Mouse (Mus musculus): Measurements from ENCODE around the gene Cacna1d. TPM values are rescaled to one million over a fixed set of nuclear protein-coding genes. Genes with fewer than 3 reads are reported as not detected.

Gene Cacna1d
- polyA plus RNA-seq, 1 experiment from 2014 or later: 13.5 TPM

- H3K9me3 ChIP-seq (ENCODE audit: control insufficient read depth, low read length): no peaks in the 10 kb centered on the region
- WGBS: 58% methylated on average over 7 of the region's 7 CpGs
- no peaks in the 10 kb centered on the region for H3K27me3 ChIP-seq (ENCODE audit: control insufficient read depth, insufficient read depth, low read length)
- no peak for ATAC-seq (ENCODE audit: low FRiP score)
- DNase-seq (ENCODE audit: low spot score): no peak
- no peaks in the 10 kb centered on the region for H3K36me3 ChIP-seq (replicated peaks; ENCODE audit: control insufficient read depth, insufficient read depth)
- H3K4me1 ChIP-seq (replicated peaks; ENCODE audit: control insufficient read depth, insufficient read depth, low read length): no peaks in the 10 kb centered on the region
- H3K27ac ChIP-seq: no peak overlapping the region
- no peak overlapping the region for H3K4me3 ChIP-seq (replicated peaks; ENCODE audit: low read length)
- H3K4me2 ChIP-seq (replicated peaks): no peak overlapping the region
- no peak overlapping the region for H3K9ac ChIP-seq
Observed at GRCm38 (mm10) chr14:30419458-30419857, 71.8 kb downstream of the Cacna1d start.

GRCm38 (mm10) chr14:30419046-30419445, 72.2 kb downstream of the Cacna1d start:
- ATAC-seq (ENCODE audit: low FRiP score) (no peak), DNase-seq (ENCODE audit: low spot score) (no peak)
- H3K4me3 ChIP-seq (replicated peaks; ENCODE audit: low read length): no peak overlapping the region
- no peaks in the 10 kb centered on the region for H3K9me3 ChIP-seq (ENCODE audit: control insufficient read depth, low read length)
- H3K9ac ChIP-seq: no peak overlapping the region
- H3K27ac ChIP-seq: 0 out of 2 replicates have a peak overlapping the region, but pooled peaks have one; percentile 2
- H3K4me1 ChIP-seq (replicated peaks; ENCODE audit: control insufficient read depth, insufficient read depth, low read length): no peaks in the 10 kb centered on the region
- no peaks in the 10 kb centered on the region for H3K36me3 ChIP-seq (replicated peaks; ENCODE audit: control insufficient read depth, insufficient read depth)
- WGBS: 65% methylated on average over 6 of the region's 6 CpGs
- no peaks in the 10 kb centered on the region for H3K27me3 ChIP-seq (ENCODE audit: control insufficient read depth, insufficient read depth, low read length)
- H3K4me2 ChIP-seq (replicated peaks): peak overlapping the region; percentile 19; the same call in 1 of the 2 replicates

GRCm38 (mm10) chr14:30415830-30416229, 75.4 kb downstream of the Cacna1d start:
- no peak overlapping the region for H3K4me3 ChIP-seq (replicated peaks; ENCODE audit: low read length)
- 84% methylated on average over 5 of the region's 5 CpGs for WGBS
- DNase-seq (ENCODE audit: low spot score) (no peak), ATAC-seq (ENCODE audit: low FRiP score) (no peak)
- no peak overlapping the region for H3K27ac ChIP-seq
- no peaks in the 10 kb centered on the region for H3K4me1 ChIP-seq (replicated peaks; ENCODE audit: control insufficient read depth, insufficient read depth, low read length)
- no peaks in the 10 kb centered on the region for H3K27me3 ChIP-seq (ENCODE audit: control insufficient read depth, insufficient read depth, low read length)
- no peak overlapping the region for H3K4me2 ChIP-seq (replicated peaks)
- H3K9me3 ChIP-seq (ENCODE audit: control insufficient read depth, low read length): no peaks in the 10 kb centered on the region
- H3K36me3 ChIP-seq (replicated peaks; ENCODE audit: control insufficient read depth, insufficient read depth): no peaks in the 10 kb centered on the region
- H3K9ac ChIP-seq: no peak overlapping the region

- Histone ChIP-seq H3K36me3 (replicated peaks; ENCODE audit: control insufficient read depth, insufficient read depth) (no peaks in the 10 kb centered on the region), H3K4me2 (replicated peaks) (no peak overlapping the region), H3K4me1 (replicated peaks; ENCODE audit: control insufficient read depth, insufficient read depth, low read length) (no peaks in the 10 kb centered on the region), H3K27ac (no peak overlapping the region), H3K9ac (no peak overlapping the region), H3K4me3 (replicated peaks; ENCODE audit: low read length) (no peak overlapping the region), H3K27me3 (ENCODE audit: control insufficient read depth, insufficient read depth, low read length) (no peaks in the 10 kb centered on the region), H3K9me3 (ENCODE audit: control insufficient read depth, low read length) (no peaks in the 10 kb centered on the region)
- DNase-seq (ENCODE audit: low spot score): no peak
- WGBS: 75% methylated on average over 2 of the region's 2 CpGs
- ATAC-seq (ENCODE audit: low FRiP score): no peak
Observed at GRCm38 (mm10) chr14:30414131-30414530, 77.1 kb downstream of the Cacna1d start.

- Histone ChIP-seq H3K4me2 (replicated peaks) (no peak overlapping the region), H3K36me3 (replicated peaks; ENCODE audit: control insufficient read depth, insufficient read depth) (no peaks in the 10 kb centered on the region), H3K27ac (no peak overlapping the region), H3K4me1 (replicated peaks; ENCODE audit: control insufficient read depth, insufficient read depth, low read length) (no peaks in the 10 kb centered on the region), H3K4me3 (replicated peaks; ENCODE audit: low read length) (no peak overlapping the region), H3K27me3 (ENCODE audit: control insufficient read depth, insufficient read depth, low read length) (no peaks in the 10 kb centered on the region), H3K9me3 (ENCODE audit: control insufficient read depth, low read length) (no peaks in the 10 kb centered on the region), H3K9ac (no peak overlapping the region)
- ATAC-seq (ENCODE audit: low FRiP score) (no peak), DNase-seq (ENCODE audit: low spot score) (no peak)
- 89% methylated on average over 4 of the region's 4 CpGs for WGBS
Observed at GRCm38 (mm10) chr14:30409331-30409730, 81.9 kb downstream of the Cacna1d start.

- no peak overlapping the region for H3K27ac ChIP-seq
- no peak overlapping the region for H3K4me2 ChIP-seq (replicated peaks)
- H3K4me3 ChIP-seq (replicated peaks; ENCODE audit: low read length): no peak overlapping the region
- H3K27me3 ChIP-seq (ENCODE audit: control insufficient read depth, insufficient read depth, low read length): no peaks in the 10 kb centered on the region
- DNase-seq (ENCODE audit: low spot score): no peak
- no peak overlapping the region for H3K9ac ChIP-seq
- H3K36me3 ChIP-seq (replicated peaks; ENCODE audit: control insufficient read depth, insufficient read depth): no peaks in the 10 kb centered on the region
- no peaks in the 10 kb centered on the region for H3K4me1 ChIP-seq (replicated peaks; ENCODE audit: control insufficient read depth, insufficient read depth, low read length)
- 88% methylated on average over 8 of the region's 8 CpGs for WGBS
- no peak for ATAC-seq (ENCODE audit: low FRiP score)
- H3K9me3 ChIP-seq (ENCODE audit: control insufficient read depth, low read length): no peaks in the 10 kb centered on the region
Observed at GRCm38 (mm10) chr14:30405456-30406225, 85.6 kb downstream of the Cacna1d start.

GRCm38 (mm10) chr14:30378306-30378705, 112.9 kb downstream of the Cacna1d start:
- H3K4me2 ChIP-seq (replicated peaks): no peak overlapping the region
- 66% methylated on average over 1 of the region's 1 CpGs for WGBS
- no peak for DNase-seq (ENCODE audit: low spot score)
- no peak for ATAC-seq (ENCODE audit: low FRiP score)
- no peaks in the 10 kb centered on the region for H3K36me3 ChIP-seq (replicated peaks; ENCODE audit: control insufficient read depth, insufficient read depth)
- H3K9me3 ChIP-seq (ENCODE audit: control insufficient read depth, low read length): 0 out of 2 replicates have a peak, but pooled peaks cover 11% of the 10 kb centered on the region
- no peak overlapping the region for H3K9ac ChIP-seq
- H3K4me1 ChIP-seq (replicated peaks; ENCODE audit: control insufficient read depth, insufficient read depth, low read length): no peaks in the 10 kb centered on the region
- no peak overlapping the region for H3K27ac ChIP-seq
- no peaks in the 10 kb centered on the region for H3K27me3 ChIP-seq (ENCODE audit: control insufficient read depth, insufficient read depth, low read length)
- no peak overlapping the region for H3K4me3 ChIP-seq (replicated peaks; ENCODE audit: low read length)

- no peaks in the 10 kb centered on the region for H3K4me1 ChIP-seq (replicated peaks; ENCODE audit: control insufficient read depth, insufficient read depth, low read length)
- no peaks in the 10 kb centered on the region for H3K36me3 ChIP-seq (replicated peaks; ENCODE audit: control insufficient read depth, insufficient read depth)
- ATAC-seq (ENCODE audit: low FRiP score): no peak
- no peak overlapping the region for H3K4me3 ChIP-seq (replicated peaks; ENCODE audit: low read length)
- no peaks in the 10 kb centered on the region for H3K27me3 ChIP-seq (ENCODE audit: control insufficient read depth, insufficient read depth, low read length)
- no peak overlapping the region for H3K27ac ChIP-seq
- H3K9ac ChIP-seq: no peak overlapping the region
- DNase-seq (ENCODE audit: low spot score): no peak
- no peak overlapping the region for H3K4me2 ChIP-seq (replicated peaks)
- H3K9me3 ChIP-seq (ENCODE audit: control insufficient read depth, low read length): 0 out of 2 replicates have a peak, but pooled peaks cover 11% of the 10 kb centered on the region
- WGBS: 25% methylated on average over 1 of the region's 1 CpGs
Observed at GRCm38 (mm10) chr14:30372878-30373277, 118.4 kb downstream of the Cacna1d start.

- Histone ChIP-seq H3K9me3 (ENCODE audit: control insufficient read depth, low read length) (0 out of 2 replicates have a peak, but pooled peaks cover 9% of the 10 kb centered on the region), H3K27me3 (ENCODE audit: control insufficient read depth, insufficient read depth, low read length) (no peaks in the 10 kb centered on the region), H3K36me3 (replicated peaks; ENCODE audit: control insufficient read depth, insufficient read depth) (no peaks in the 10 kb centered on the region), H3K4me2 (replicated peaks) (no peak overlapping the region), H3K27ac (no peak overlapping the region), H3K4me3 (replicated peaks; ENCODE audit: low read length) (no peak overlapping the region), H3K4me1 (replicated peaks; ENCODE audit: control insufficient read depth, insufficient read depth, low read length) (no peaks in the 10 kb centered on the region), H3K9ac (no peak overlapping the region)
- WGBS: 83% methylated on average over 2 of the region's 2 CpGs
- no peak for ATAC-seq (ENCODE audit: low FRiP score)
- DNase-seq (ENCODE audit: low spot score): no peak
Observed at GRCm38 (mm10) chr14:30371070-30371469, 120.2 kb downstream of the Cacna1d start.

All from hindbrain, embryonic 14.5 days (tissue).